Mouse (Mus musculus): ENCODE results near the gene Gm10160.

Gm10160 gene

DNA sequence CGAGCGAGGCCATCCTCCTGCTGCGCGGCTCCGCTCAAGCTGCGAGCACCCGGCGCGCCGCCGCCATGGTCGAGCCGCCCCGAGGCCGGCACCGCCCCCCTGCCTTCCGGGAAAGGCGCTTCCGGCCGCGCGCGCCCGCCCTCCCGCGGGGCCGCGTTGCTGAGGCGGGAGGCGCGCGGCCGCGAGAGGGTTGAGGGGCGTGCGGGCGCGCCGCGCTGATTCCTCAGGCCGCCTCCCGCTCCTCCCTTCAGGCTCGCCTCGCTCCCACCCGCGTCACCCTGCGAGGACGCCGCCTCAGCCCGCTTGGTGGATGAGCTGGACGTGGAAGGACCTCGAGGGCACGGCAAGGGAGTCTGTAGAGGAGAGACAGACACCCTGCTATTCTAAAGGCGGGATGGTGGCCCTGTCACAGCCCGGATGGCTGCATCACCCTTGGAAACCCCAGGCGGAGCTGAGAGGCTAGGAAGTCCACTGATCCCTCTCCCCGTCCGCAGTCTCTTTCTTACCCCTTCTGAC is 26.2 kb downstream of the Gm10160 start, which contains the start of gene Btbd1:
Btbd1 (minus strand) TSS at position 53 of the 516 bp plus-strand sequence.
- no peak for DNase-seq (ENCODE audit: extremely low read depth, low read depth)

DNA sequence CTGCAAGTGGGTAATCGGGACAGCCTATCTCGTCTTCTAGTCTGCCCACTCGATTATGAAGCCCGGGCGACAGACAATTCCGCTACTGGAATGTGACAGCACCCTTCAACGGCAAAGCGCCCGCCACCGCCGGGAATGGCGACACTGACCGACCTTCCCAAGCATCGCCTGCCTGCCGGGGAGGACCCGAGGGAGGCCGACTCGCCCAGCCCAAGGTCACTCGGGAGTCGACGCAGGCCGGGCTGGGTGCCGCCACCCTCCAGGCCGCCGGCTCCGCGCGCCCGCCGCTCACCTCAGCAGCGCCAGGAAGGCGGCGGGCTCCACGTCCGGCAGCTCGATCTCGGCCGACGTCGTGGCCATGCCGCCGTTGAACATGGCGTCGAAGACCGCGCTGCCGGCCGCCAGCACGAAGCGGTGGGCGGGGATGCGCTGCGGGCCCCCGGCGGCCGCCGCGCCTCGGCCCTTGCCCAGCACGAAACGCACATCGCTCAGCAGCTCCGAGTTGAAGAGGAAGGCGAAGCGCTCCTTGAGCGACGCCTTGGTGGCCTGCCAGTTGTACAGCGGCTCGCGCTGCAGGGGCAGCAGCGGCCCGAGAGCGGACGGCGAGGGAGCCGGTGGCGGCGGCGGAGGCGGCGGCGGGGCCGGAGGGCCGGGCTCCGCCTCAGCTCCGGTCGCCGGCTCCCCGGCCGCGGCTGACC is 26.8 kb downstream of the Gm10160 start:
- DNase-seq (ENCODE audit: extremely low read depth, low read depth), result no peak

DNA sequence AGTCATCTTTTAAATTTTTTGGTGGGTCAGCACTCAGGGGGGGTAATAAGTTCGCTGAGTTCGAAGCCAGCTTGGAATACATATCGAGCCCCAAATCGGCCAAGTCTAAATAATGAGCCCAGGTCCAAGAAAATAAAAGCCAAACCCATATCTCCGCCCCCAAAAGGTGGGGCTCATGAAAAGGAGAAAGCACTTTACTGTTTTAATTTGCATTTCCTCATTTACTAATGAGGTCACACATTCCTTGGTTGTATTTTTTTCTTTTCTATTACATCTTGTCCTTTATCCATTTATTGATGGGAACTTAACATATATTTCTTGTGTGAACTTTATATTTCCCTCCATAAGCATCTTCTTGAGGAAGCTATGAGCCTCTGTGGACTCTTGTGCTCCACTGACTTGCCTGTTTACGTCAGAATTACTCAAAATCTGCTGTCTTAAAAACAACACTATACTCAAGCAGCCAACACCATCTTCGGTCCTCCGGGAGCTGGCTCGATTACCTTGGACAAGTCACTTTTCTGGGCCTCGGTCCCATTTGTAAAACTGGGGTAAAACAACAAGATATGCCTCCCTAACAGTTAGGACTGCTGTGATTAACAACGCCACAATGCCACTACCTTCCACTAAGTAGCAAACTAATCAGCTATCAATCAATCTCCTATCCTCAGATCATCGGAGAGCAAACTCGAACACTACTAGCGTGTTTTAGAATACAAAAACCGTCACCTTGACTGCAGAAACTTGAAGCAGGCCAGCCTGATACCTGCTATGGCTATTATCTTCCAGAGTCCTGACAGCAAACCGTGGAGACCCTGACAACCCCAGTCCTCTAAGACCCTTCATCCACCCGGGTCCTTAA is 27.6 kb downstream of the Gm10160 start:
- DNase-seq (ENCODE audit: extremely low read depth, low read depth), result no peak

DNA sequence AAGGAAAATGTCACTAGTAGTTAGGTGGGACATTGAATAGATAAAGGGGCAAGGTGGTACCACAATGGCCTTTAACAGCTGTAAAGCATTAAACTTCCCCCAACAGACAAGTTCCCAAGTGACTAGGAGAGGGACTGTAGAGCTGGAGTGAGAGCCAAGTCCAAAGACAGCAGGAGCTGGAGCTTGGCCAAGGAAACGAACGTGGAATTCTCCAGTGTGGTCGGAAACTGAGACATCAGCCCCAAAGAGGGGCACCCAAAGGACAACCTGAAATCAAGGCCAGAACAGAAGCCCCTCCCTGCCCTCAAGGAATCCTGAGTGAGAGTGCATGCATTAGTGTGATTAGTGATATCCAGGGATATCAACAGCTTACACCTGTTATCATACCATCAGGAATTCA is 30.2 kb downstream of the Gm10160 start:
- DNase-seq (ENCODE audit: extremely low read depth, low read depth), result no peak

DNA sequence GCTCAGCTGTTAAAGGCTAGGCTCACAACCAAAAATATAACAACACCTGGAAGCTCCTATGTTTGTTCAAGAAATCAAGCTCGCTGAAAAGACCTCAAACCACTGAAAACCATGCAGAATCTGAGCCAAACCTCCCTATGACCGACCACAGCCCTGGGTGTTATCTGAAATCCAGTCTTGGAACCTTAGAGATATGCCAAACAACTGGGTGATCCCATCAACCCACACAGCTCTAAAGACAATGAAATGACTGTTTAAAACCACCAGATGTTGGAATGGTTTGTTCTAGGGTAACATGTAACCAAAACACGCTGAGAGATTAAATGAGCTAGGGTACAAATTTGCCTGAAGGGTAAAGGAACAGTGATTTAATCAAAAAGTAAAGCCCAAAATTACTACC is 30.7 kb downstream of the Gm10160 start:
- DNase-seq (ENCODE audit: extremely low read depth, low read depth), result no peak

- DNase-seq (ENCODE audit: extremely low read depth, low read depth), result no peak
These were observed 49.5 kb downstream of the Gm10160 start for GRCm38 (mm10) chr7:81806067-81806466.

All from MEL-GATA-1-ER (cell line).